Mouse (Mus musculus): ENCODE results near the gene Gosr2.
"Not testable (repeated sequence)": the region's sequence is repeated elsewhere in the genome, so short reads cannot be mapped to it uniquely, and the experiment has no call there.

Gosr2 gene

DNA sequence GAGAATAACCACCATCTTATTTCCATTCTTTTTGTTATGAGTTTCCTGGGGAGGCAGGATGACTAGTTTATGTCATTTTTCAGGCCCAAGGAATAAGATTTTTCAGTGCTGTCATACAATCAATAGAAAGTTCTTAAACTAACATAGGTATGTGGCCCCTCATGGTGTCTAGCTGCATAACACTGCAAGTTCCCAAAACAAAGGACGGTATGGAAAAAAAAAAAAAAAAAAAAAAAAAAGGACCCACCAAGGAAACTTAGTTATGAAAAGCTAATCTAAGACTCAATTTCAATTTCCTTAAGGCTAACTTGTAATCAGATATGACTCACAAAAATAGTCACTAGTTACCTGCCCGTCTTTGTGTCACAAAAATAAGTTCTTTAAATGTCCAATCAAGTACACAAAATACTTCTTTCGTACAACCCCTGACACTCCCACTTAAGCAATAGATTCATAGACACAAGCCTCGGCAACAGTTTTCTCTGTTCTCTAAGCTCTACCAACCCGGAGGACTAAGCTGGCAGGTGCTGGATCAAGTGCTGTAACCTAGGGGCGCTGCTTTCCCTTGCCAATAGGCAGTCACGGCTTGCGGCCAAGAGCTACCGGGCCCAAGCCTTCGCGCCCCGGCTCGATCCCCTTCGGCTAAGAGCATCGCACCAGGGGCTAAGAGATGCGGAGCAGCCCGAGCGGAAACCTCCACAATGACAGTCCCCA lies 690 bp downstream of the Gosr2 start:
- in situ Hi-C loops (cut with MboI; ENCODE audit: low pct_unique_long_range_greater_than_20kb in 1 of 2, low sequenced_read_pairs in 2 of 2, unreplicated experiment in 1 of 2): no loop called here

DNA sequence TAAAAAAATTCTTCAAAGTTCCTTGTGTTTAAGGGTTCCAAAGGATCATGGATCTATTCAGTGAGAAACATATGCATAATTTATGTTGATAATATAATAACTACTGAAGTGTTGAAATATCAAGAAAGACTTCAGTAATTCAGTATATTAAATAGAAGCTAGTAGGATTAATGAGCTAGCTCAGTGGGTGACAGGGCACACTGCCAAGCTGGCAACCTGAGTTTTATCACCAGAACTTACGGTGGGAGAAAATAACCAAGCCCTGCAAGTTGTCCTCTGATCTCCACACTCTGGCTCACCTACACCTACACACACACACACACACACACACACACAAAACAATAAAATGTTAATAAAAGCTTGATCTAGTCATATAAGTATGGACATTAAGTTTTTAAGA lies 4.5 kb downstream of the Gosr2 start:
- in situ Hi-C loops (cut with MboI; ENCODE audit: low pct_unique_long_range_greater_than_20kb in 1 of 2, low sequenced_read_pairs in 2 of 2, unreplicated experiment in 1 of 2): no loop called here

DNA sequence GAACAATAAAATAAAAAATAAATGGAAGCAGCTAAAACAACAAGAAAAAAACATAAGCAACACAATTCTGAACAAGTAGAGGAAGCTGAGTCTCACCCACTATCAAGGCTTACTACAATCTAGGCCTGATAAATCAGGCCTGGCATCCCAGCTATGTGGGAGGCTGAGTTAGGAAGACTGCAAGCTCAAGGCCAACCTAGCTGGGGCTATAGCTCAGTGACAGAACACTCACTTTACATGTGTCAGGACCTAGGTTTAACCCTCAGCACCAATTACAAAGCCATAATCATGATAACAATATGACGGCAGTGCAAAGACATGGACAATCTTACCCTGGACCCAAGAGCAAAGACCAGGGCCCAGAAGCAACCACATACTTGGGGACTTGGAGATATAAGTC lies 6.7 kb downstream of the Gosr2 start:
- in situ Hi-C loops (cut with MboI; ENCODE audit: low pct_unique_long_range_greater_than_20kb in 1 of 2, low sequenced_read_pairs in 2 of 2, unreplicated experiment in 1 of 2): no loop called here

DNA sequence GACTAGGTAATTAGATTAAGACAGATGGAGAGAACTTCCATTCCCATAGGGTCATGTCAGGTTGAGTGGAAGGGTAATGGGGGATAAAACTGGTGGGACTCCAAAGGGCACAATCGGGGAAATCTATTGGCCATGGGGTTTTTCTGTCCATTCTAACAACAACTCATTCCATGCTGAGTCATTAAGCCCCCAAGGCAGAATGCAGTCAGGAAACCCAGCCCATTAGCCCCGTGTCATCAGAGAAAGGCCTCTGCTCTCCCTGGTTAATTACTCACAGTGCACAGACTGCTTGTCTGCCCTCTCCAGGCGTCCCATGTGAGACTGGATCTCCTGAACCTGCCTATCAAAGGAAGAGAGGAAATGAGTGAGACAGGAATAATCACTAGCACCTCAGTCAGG lies 8.7 kb downstream of the Gosr2 start:
- in situ Hi-C loops (cut with MboI; ENCODE audit: low pct_unique_long_range_greater_than_20kb in 1 of 2, low sequenced_read_pairs in 2 of 2, unreplicated experiment in 1 of 2): no loop called here

DNA sequence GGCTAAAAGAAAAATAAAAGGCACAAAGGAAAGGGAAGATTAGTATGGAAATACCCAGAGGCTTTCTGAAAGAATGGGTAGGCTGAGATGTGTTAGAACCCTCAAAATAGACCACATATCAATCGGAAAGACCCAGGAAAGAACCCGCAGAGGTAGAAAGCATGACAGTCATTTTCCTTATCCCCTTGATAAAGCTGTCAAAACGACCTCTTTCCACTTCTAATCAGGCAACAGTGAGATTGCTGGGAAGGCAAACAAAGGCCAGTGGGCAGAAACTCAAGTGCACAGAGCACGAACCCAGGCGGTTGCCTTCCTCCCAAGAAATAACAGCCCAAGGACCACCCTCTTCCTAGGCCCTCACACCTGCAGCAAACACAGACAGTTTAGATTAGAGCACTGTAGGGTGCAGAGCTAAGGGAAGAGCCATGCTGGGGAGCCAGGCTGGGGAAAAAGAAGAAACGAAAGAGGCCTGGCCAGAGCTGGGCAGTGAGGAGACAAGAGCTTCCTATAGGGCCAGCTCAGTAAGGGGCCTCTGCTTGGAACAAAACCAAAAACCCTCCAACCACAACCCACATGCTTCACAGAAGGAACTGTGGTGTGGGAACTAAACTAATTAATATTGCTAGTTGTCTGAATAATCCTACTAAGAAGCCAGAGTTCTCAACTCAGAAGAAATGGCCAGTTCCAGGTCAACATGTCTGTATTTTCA lies 9.3 kb downstream of the Gosr2 start:
- in situ Hi-C loops (cut with MboI; ENCODE audit: low pct_unique_long_range_greater_than_20kb in 1 of 2, low sequenced_read_pairs in 2 of 2, unreplicated experiment in 1 of 2): no loop called here

DNA sequence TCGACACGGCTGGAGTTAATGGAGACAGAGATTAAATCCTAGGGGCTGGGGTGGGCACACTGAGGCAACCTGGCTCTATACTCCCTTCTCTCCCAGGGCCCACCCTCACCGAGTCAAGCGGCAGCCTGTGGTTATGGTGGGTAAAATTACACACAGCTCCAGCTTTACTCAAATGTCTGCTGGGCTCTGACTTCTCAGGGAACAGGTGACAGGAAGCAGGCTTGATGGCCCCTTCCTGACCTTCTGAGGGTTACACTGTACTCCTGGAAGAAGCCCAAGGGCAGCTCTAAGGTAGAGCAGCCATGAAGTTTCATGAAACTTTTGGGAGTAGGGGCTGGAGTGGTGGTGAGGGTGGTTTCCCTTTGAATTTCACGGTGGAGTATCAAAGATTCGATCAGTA lies 11.0 kb downstream of the Gosr2 start:
- in situ Hi-C loops (cut with MboI; ENCODE audit: low pct_unique_long_range_greater_than_20kb in 1 of 2, low sequenced_read_pairs in 2 of 2, unreplicated experiment in 1 of 2): no loop called here

DNA sequence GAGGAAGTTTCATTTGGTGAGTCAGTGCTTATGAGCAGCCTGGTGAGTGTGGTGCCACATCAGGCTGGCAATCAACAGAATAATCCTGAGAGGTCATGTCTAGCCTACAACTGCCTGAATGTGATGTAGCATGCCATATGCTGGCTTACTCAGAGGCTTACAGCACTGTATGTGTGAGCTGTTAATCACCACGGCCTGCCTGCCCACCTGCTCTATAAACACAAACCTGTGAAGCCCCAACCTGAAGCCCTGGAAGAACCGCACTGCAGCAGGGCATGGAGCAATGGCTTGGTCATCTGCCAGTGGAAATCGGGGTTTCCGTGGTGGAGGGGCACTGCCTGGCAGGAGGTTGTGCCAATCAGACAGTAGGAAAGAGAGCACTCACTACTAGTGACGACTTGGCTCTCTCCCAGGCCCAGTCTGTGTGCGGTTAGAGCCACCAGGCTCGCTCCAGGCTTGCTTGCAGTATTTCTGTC lies 12.4 kb downstream of the Gosr2 start:
- in situ Hi-C loops (cut with MboI; ENCODE audit: low pct_unique_long_range_greater_than_20kb in 1 of 2, low sequenced_read_pairs in 2 of 2, unreplicated experiment in 1 of 2): no loop called here

DNA sequence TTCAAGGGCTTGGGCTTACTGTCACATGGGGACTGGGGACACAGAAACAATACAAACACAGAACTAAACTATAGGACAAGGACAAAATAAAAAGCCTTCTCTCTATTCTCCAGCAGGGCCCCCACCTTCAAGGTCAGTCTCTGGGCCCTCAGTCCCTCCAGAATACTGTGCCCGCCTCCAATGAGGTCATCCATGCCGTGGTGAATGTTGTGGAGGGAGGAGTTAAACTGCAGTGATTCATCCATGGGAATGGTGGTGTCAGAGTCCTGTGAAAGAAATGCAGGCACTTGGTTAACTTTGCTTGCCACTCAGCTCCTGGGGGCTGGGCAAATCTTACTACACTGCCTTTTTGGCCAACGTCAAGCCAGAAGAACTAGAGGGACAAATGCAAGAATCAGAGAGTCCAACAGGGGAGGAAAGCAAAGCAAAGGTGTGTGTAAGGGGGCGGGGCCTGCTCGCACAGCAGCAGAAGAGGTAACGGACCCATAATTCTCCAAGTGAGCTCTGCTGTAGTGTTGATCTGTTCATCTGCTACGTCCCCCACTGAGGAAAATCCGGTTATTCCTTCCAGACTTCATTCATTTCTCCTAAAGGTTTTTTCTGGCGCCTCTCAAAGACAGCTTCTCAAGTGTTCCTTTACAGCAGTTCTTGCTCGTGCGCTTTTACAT lies 13.9 kb downstream of the Gosr2 start:
- in situ Hi-C loops (cut with MboI; ENCODE audit: low pct_unique_long_range_greater_than_20kb in 1 of 2, low sequenced_read_pairs in 2 of 2, unreplicated experiment in 1 of 2): no loop called here

DNA sequence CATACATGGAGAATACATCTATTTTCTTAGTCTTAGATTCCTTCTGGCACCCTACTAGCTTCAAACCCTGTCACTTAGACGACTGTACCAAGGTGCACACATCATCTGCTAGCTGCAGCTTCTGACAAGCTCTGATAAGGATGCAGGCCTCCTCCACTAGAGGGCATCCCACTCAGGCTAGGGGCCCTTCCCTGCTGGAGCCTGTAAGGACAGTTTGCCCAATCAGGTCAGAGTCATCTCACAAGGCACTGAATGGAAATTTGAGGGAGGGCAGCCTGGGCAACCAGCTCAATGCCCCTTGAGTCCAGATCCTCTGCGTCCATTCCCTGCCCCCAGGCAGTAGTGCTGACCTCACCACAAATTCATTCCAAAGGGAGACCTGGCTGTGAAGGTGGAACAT lies 20.7 kb downstream of the Gosr2 start:
- in situ Hi-C loops (cut with MboI; ENCODE audit: low pct_unique_long_range_greater_than_20kb in 1 of 2, low sequenced_read_pairs in 2 of 2, unreplicated experiment in 1 of 2): not testable (repeated sequence)

DNA sequence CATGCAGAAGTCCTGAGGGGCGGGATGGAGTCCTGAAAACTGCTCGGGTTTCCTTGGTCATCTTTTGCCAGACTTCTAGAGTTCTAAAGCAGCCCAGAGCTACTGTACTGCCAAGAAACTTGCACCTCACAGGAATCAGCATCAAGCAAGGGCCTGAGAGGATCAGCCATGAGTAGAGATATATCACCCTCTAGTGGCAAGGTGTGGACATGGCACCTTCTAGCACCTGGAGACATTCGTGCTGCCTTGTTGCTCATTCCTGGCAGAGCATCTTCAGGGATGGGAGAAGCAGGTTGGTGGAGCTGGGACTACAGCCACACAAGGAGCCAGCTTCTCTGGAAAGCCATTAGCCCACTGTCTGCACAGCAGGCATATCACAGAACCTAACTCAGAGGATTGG lies 22.1 kb downstream of the Gosr2 start:
- in situ Hi-C loops (cut with MboI; ENCODE audit: low pct_unique_long_range_greater_than_20kb in 1 of 2, low sequenced_read_pairs in 2 of 2, unreplicated experiment in 1 of 2): no loop called here

DNA sequence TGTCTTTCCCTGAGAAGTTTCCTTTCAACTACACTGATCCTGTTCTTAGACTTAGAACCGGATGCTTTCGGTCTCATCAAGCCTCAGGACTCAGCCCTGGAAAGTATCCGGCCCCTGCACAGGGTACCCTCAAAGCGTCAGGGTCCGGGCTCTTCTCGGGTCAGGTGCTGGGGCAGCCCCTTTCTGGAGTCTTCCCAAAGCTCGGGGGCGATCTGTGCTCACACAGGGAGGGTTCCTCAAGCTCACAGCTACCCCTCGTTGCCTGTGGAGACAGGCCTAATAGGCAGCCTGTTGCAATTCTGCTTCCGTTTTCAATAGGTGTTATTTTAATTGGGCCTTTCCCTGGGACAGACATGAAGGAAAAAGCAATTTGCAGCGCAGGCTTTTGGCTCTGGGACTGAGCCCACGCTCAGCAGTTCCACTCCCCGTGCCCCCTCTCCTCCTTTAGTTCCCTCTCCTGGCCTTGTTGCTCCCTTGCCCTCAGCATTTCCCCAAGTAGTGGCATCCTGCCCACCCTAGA lies 30.7 kb downstream of the Gosr2 start:
- in situ Hi-C loops (cut with MboI; ENCODE audit: low pct_unique_long_range_greater_than_20kb in 1 of 2, low sequenced_read_pairs in 2 of 2, unreplicated experiment in 1 of 2): no loop called here

DNA sequence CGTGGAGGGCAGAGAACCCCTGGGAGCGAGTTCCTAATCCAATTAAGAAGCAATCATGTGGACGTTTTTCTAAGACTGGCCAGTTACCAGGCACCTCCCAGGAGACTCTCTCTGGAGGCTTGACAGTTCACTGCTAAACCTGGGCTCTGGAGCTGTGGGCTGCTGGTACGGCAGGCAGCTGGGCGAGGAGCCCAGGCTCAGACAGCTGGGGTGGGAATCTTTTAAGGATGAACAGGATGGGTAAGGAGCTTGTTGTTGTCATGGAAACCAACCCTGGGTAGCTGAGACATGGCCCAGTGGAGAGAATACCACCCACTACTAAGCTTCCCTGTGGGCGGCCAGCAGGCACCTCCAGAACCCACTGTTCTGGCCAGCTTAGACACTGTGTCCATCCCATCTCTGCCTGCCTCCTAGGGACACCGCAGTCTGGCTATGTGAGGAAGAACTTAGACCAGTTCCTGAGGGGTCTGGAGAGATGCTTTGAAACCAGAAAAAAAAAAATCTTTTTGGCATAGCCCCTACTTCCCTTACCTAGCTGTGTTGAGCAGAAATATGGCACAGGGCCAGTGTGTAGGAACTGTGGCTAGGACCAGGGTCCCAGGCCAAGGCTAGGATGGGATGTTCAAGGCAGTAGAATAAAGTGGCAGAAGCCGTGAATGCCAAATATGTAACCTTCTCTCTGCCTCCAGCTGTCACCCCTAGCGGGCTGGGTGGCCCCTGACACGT lies 31.4 kb downstream of the Gosr2 start:
- in situ Hi-C loops (cut with MboI; ENCODE audit: low pct_unique_long_range_greater_than_20kb in 1 of 2, low sequenced_read_pairs in 2 of 2, unreplicated experiment in 1 of 2): no loop called here

DNA sequence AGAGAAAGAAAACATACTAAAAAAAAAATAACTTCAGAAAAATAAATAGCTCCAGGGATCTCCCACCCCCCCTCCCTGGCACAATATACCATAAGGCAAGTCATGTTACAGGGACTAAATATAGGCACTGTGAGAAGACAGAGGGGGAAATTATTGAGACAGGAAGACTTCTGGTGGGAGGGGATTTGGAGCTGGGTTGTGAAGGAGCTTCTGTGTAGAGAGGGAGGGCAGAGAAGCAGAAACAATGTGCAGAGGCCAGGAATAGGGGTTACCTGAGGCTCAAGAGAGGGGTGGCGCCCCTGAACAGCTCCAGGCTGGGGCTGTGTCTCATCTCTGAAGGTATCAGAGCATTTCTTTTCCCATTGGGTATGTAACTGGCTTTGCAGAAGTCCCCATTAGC lies 32.0 kb downstream of the Gosr2 start:
- in situ Hi-C loops (cut with MboI; ENCODE audit: low pct_unique_long_range_greater_than_20kb in 1 of 2, low sequenced_read_pairs in 2 of 2, unreplicated experiment in 1 of 2): no loop called here

DNA sequence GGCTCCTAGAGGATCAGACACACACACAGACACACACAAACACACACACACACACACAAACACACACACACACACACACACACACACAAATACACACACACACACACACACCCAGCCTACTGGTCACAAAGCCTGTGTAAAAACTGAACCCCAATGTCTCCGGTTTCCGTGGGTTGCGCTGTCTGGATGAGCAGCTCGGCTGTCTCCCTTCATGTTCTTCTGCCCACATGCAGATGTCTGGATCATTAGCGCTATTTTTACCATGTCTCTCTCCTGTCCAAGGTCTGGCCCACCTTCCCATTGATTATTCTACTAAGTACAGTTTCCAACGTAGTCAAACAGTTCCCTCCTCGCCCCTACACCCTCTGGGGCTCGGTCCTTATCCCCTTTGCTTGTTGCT lies 34.6 kb downstream of the Gosr2 start:
- in situ Hi-C loops (cut with MboI; ENCODE audit: low pct_unique_long_range_greater_than_20kb in 1 of 2, low sequenced_read_pairs in 2 of 2, unreplicated experiment in 1 of 2): no loop called here

DNA sequence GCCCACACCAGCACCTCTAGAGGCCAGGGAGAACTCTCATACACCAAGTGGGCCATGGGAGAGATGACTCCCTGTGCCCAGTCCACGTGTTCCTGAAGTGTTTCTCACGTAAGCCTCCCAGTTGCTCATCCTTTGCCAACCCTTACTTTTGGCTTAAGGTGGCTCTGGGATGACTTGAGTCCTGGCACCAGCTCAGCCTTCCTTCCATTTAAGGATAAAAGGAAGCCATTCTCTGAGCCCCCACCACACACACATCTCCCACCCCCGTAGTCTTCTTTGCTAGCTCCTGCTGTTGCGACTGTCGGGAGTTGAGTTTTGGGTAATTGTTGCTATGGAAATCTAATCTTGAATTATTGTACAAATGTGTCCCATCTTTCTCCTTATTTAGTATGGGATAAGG lies 35.2 kb downstream of the Gosr2 start:
- in situ Hi-C loops (cut with MboI; ENCODE audit: low pct_unique_long_range_greater_than_20kb in 1 of 2, low sequenced_read_pairs in 2 of 2, unreplicated experiment in 1 of 2): no loop called here

DNA sequence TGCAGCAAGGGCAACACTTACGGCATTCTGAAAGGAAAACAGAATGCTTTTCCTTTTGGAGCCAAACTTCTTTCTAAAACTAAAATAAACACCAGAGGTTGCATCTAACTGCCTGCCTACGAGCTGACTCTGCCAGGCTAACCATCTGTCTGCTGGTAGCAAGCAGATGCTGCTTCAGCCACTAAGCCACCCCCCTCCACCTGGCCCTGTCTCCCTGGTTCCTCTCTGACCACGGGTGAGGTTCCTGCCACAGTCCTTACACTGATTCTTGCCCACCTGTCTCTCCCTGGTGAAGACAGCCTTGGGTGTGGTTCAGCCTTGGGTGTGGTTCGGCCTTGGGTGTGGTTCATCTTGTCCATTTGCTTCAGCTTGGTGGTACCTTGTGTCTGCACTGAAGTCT lies 35.8 kb downstream of the Gosr2 start:
- in situ Hi-C loops (cut with MboI; ENCODE audit: low pct_unique_long_range_greater_than_20kb in 1 of 2, low sequenced_read_pairs in 2 of 2, unreplicated experiment in 1 of 2): no loop called here

DNA sequence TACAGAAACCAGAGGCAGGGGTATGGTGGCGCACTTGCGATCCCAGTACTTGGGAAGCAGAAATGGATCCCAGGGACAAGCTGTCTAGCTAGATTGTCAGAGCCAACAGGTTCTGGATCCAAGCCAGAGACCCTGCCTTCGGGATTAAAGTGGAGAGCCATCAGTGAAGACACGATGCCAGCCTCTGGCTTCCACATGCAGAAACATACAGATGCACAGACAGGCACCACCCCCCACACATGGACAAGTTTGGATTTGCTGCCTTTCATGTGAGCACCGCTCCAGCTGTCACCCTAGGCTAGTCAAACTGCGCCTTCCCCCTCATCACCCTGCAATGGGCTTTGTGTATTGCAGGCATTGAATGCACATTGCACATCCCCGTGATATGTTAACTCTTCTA lies 39.5 kb downstream of the Gosr2 start:
- in situ Hi-C loops (cut with MboI; ENCODE audit: low pct_unique_long_range_greater_than_20kb in 1 of 2, low sequenced_read_pairs in 2 of 2, unreplicated experiment in 1 of 2): no loop called here

DNA sequence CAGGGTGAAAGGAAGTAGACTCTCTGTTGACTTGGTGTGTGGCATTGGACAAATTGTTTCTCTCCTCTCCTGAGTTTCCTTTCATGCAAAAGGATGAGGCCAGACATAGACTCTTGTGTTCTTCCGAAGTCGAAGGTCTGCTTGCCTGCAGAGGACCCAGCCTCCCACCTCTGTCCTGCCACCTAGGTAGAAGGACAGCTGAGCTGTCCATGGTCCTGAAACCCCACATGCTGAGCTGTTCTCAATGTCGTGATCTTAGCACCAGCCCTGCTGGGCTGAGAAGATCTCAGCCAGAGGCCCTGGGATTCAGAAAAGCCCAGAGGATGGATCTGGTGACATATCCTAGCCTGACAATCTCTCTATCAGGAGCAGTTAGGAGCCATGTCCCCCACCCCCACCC lies 41.2 kb downstream of the Gosr2 start:
- in situ Hi-C loops (cut with MboI; ENCODE audit: low pct_unique_long_range_greater_than_20kb in 1 of 2, low sequenced_read_pairs in 2 of 2, unreplicated experiment in 1 of 2): no loop called here

DNA sequence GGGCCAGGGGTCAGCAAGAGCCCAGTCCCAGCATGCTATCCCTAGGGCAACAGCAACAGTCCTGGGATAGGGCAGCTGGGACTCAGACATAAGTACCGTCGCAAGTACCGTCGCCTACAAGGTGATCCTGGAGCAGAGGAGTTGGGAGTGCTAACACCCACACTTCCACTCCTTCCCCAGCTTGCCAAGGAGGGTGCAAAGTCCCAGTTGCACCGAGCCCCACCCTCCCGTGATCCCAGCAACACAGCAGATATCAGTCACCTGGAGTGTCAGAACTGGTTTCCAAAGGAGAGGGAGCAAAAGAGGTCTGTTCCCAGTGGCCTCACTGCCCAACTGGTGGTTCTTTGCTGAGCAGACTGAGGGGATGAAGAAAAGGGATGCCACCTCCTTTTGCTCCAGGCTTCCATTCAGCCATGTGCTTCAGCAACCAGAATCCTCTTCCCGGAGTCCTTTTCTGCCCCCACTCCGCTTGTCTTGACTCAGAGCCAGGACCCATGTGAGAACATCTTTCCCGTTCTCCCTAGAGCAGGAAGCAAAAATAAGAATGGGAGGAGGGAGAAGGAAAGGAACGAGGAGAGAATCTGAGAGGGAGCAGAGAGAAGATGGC lies 44.2 kb downstream of the Gosr2 start:
- in situ Hi-C loops (cut with MboI; ENCODE audit: low pct_unique_long_range_greater_than_20kb in 1 of 2, low sequenced_read_pairs in 2 of 2, unreplicated experiment in 1 of 2): no loop called here

All from mouse embryonic stem cell (cell line).